Mouse (Mus musculus) embryonic facial prominence, embryonic 13.5 days (tissue): ENCODE measurements around the gene Nelfb. TPM values are rescaled to one million over a fixed set of nuclear protein-coding genes. Genes with fewer than 3 reads are reported as not detected.

Experiments
- ATAC-seq: fragments of 200-750 bp; cut with Nextera tagmentation; 2 replicates; pipeline ENCODE4 v1.8.0; 2017; ENCODE audit warnings: low read depth; ENCODE audit not compliant: insufficient number of reproducible peaks, insufficient read depth, low FRiP score, low TSS enrichment
- H3K27ac ChIP-seq: fragments of 300-500 bp; sonication (generic); 2 replicates; pipeline ENCODE4 v1.5.1; 2015; ENCODE audit warnings: moderate library complexity, mild to moderate bottlenecking, inconsistent platforms
- H3K27me3 ChIP-seq: fragments of 300-500 bp; sonication (generic); 2 replicates; pipeline ENCODE4 v1.6.1; 2015; ENCODE audit warnings: mild to moderate bottlenecking, inconsistent platforms
- H3K36me3 ChIP-seq: fragments of 300-500 bp; sonication (generic); 2 replicates; pipeline ENCODE4 v1.6.1; 2015; ENCODE audit warnings: mild to moderate bottlenecking, inconsistent platforms
- H3K4me1 ChIP-seq: fragments of 300-500 bp; sonication (generic); 2 replicates; pipeline ENCODE4 v1.6.1; 2015; ENCODE audit warnings: inconsistent platforms
- H3K4me2 ChIP-seq: fragments of 300-500 bp; sonication (generic); 2 replicates; pipeline ENCODE4 v1.6.1; 2015; ENCODE audit warnings: moderate library complexity, mild to moderate bottlenecking, inconsistent platforms
- H3K4me3 ChIP-seq: fragments of 300-500 bp; sonication (generic); 2 replicates; pipeline ENCODE4 v1.5.1; 2015; ENCODE audit warnings: mild to moderate bottlenecking, inconsistent platforms
- H3K9ac ChIP-seq: fragments of 300-500 bp; sonication (generic); 2 replicates; pipeline ENCODE4 v1.6.1; 2015; ENCODE audit warnings: mild to moderate bottlenecking, inconsistent platforms
- H3K9me3 ChIP-seq: fragments of 300-500 bp; sonication (generic); 2 replicates; pipeline ENCODE4 v1.6.1; 2016; ENCODE audit warnings: inconsistent platforms
- WGBS: fragments of 180-500 bp; shearing (Covaris S2); methylation state at CpG from one replicate; pipeline ENCODE4 v1.1.7; 2015; ENCODE audit warnings: mixed read lengths; 5-methylcytosine and 5-hydroxymethylcytosine counted together
- polyA plus RNA-seq: library from polyadenylated mRNA; unstranded; fragments of >200 nt; fragmentation: Nextera tagmentation; extraction: Ambion mirVana; gene quantifications from 2 replicates; pipeline ENCODE4 v1.2.1, GENCODE M21; 2015

The Nelfb gene
- polyA plus RNA-seq, 1 experiment from 2014 or later = 114 TPM

DNA sequence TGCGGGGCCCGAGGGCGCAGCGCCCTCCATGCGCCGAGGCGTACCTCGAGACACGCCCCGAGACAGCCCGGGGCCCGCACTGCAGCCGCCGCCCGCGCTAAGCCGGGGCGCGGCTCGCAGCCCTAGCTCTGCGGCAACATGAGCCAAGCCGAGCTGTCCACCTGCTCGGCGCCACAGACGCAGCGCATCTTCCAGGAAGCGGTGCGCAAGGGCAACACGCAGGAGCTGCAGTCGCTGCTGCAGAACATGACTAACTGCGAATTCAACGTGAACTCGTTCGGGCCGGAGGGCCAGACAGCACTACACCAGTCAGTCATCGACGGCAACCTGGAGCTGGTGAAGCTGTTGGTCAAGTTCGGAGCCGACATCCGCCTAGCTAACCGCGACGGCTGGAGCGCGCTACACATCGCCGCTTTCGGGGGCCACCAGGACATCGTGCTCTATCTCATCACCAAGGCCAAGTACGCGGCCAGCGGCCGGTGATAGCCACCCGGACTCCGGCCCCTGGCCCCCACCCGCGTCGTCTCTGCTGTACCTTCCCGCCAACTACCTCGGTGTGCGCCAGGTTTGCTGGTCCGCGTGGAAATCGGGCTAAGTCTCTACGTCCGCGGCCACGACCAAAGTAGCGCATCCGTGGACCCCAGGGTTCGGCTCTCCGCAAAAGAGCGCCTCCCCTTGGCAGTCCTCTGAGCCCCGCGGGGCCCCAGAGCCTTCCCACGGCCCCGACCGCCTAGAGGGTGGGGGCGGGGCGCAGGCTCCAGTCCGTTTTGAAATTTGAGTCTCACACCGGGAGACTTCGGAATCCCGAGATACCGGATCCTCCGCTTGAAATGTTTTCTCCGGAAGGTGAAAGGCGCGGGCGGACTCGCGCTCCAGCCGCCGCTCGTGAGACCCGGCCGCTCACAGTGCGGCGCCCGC, 30.1 kb downstream of the Nelfb start:
- ATAC-seq = peak; percentile 40; the same call in 1 of the 2 replicates
- WGBS = under 1% methylated on average over 98 of the region's 100 CpGs
- Histone ChIP-seq H3K9ac (peak overlapping the region; percentile 67), H3K4me1 (peaks cover 50% of the 10 kb centered on the region), H3K27me3 (peaks cover 96% of the 10 kb centered on the region), H3K4me2 (peak overlapping the region; percentile 87), H3K36me3 (no peaks in the 10 kb centered on the region), H3K4me3 (peak overlapping the region; percentile 58), H3K27ac (peak overlapping the region; percentile 81), H3K9me3 (no peaks in the 10 kb centered on the region)

DNA sequence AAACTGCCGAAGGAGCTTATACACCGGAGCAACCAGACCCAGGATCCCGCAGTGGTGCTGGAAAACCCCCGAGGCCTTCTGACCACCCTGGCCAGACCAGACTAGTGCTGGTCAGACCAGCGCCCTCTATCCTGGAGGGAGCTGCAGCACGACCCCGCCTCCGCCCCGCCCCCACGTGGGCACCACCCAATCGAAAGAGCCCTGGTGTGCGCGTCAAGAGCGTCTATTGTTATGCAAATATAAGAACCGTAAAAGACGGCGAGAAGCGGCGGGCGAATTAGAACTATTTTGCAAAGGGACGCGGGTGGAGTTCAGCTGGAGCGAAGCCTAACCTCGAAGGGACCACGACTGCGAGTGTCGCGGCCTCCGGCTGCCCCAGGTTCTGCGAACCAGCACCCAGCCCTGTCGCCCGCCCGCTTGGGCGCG, 30.8 kb downstream of the Nelfb start, which contains the start of gene Nrarp:
TSS of gene Nrarp (plus strand) at position 281 of the 426 bp plus-strand sequence.
- Histone ChIP-seq H3K4me2 (peak within 1 kb of the TSS; percentile 87), H3K36me3 (no peaks in the 10 kb centered on the region), H3K4me1 (peaks cover 49% of the 10 kb centered on the region), H3K9ac (peak within 1 kb of the TSS; percentile 67), H3K9me3 (no peaks in the 10 kb centered on the region), H3K27ac (peak within 1 kb of the TSS; percentile 81), H3K4me3 (peak within 1 kb of the TSS; percentile 58), H3K27me3 (peaks cover 100% of the 10 kb centered on the region)
- ATAC-seq = peak; percentile 68
- WGBS = under 1% methylated on average over 35 of the region's 35 CpGs

DNA sequence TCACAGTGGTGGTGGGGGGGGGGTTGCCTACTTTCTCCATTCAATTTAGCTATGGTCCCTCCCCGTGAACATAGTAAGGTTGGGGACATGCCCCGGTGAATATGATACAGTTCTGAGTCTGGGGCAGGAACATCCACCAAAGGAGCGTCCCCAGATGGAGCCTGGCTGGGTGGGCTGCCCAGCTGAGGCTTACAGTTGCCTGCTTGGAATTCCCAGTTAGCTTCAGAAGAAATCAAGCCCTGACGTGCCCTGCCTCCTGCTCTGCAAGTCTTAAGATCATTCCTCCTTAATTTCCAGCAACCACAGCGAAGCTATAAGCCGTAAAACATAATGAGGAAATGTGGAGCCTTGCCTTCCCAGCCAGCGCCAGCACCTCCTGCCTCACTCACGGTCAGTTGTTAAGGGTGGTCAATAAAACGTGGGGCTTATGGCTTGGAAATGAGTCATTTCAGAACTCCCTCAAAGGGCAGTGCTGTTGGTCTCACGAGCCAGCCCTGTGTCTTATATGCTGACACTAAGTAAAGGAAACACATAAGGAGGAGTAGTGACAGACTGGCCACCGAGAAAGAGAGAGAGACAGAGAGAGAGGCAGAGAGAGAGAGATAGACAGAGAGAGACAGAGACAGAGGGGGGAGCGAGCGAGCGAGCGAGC, 31.6 kb downstream of the Nelfb start:
- peaks cover 92% of the 10 kb centered on the region for H3K27me3 ChIP-seq
- H3K4me1 ChIP-seq = peaks cover 46% of the 10 kb centered on the region
- peak overlapping the region; percentile 58 for H3K4me3 ChIP-seq
- WGBS = 42% methylated on average over 15 of the region's 15 CpGs
- H3K36me3 ChIP-seq = no peaks in the 10 kb centered on the region
- peak overlapping the region; percentile 44; the same call in 1 of the 2 replicates for H3K27ac ChIP-seq
- peak overlapping the region; percentile 87 for H3K4me2 ChIP-seq
- H3K9ac ChIP-seq = 0 out of 2 replicates have a peak overlapping the region, but pooled peaks have one; percentile 54
- no peaks in the 10 kb centered on the region for H3K9me3 ChIP-seq
- no peak for ATAC-seq

GRCm38 (mm10) chr2:25178285-25178972, 32.9 kb downstream of the Nelfb start:
- Histone ChIP-seq H3K4me3 (no peak overlapping the region), H3K4me2 (0 out of 2 replicates have a peak overlapping the region, but pooled peaks have one; percentile 9), H3K27ac (peak overlapping the region; percentile 62), H3K4me1 (peaks cover 44% of the 10 kb centered on the region), H3K27me3 (peaks cover 80% of the 10 kb centered on the region), H3K9me3 (no peaks in the 10 kb centered on the region), H3K9ac (0 out of 2 replicates have a peak overlapping the region, but pooled peaks have one; percentile 21), H3K36me3 (no peaks in the 10 kb centered on the region)
- no peak for ATAC-seq
- WGBS = 18% methylated on average over 10 of the region's 10 CpGs

DNA sequence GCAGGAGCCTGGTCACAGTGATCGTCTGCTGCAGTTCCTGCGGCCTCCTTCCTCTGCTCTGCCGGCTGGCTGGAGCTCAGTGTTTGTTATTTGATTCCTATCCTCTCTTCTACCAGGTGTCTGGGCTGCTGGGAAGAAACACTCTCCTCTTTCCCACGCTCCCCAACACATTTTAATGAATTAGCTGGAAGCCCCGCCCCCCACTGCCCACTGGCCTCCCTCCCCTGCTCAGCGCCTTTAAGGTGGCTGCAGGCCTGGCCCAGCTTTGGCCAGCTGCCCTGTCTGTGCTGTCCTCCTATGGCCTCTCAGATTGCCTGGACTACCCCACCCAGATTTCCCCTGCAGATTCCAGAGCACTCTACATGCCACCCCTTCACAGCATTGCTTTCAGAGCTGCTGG, 33.6 kb downstream of the Nelfb start:
- Histone ChIP-seq H3K27me3 (peaks cover 72% of the 10 kb centered on the region), H3K4me2 (0 out of 2 replicates have a peak overlapping the region, but pooled peaks have one; percentile 9), H3K27ac (peak overlapping the region; percentile 62), H3K9ac (0 out of 2 replicates have a peak overlapping the region, but pooled peaks have one; percentile 1), H3K36me3 (no peaks in the 10 kb centered on the region), H3K9me3 (no peaks in the 10 kb centered on the region), H3K4me1 (peaks cover 45% of the 10 kb centered on the region), H3K4me3 (no peak overlapping the region)
- ATAC-seq = no peak
- WGBS = 8% methylated on average over 6 of the region's 6 CpGs

DNA sequence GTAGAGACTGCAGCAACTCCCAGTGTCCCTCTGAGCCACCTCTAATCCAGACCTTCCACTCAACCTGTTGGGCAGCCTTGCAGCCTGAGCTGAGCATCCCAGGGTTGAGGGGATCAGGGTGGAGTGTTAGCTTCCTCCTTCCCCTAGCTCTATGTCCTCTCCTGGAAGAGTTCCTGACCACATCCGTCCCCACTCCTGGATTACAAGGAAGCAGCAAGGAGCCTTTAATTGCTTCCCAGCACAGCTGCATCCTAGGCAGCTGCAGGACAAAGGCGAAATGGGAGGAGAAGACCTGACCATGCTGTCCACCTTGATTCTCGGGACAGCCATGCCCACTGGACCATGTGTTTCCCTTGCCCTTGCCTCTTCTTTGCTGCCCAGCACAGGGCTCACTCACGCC, 34.2 kb downstream of the Nelfb start:
- Histone ChIP-seq H3K9me3 (no peaks in the 10 kb centered on the region), H3K27me3 (peaks cover 66% of the 10 kb centered on the region), H3K4me1 (peaks cover 45% of the 10 kb centered on the region), H3K4me2 (no peak overlapping the region), H3K9ac (0 out of 2 replicates have a peak overlapping the region, but pooled peaks have one; percentile 1), H3K27ac (peak overlapping the region; percentile 44; the same call in 1 of the 2 replicates), H3K4me3 (no peak overlapping the region), H3K36me3 (no peaks in the 10 kb centered on the region)
- ATAC-seq = no peak
- 38% methylated on average over 4 of the region's 4 CpGs for WGBS

- Histone ChIP-seq H3K4me3 (no peak overlapping the region), H3K4me2 (no peak overlapping the region), H3K9ac (no peak overlapping the region), H3K27ac (peak overlapping the region; percentile 44; the same call in 1 of the 2 replicates), H3K9me3 (no peaks in the 10 kb centered on the region), H3K36me3 (no peaks in the 10 kb centered on the region), H3K27me3 (peaks cover 61% of the 10 kb centered on the region), H3K4me1 (peaks cover 43% of the 10 kb centered on the region)
- ATAC-seq = no peak
- WGBS = 59% methylated on average over 6 of the region's 6 CpGs
These were observed 34.7 kb downstream of the Nelfb start for GRCm38 (mm10) chr2:25176573-25176972.

- 82% methylated on average over 4 of the region's 4 CpGs for WGBS
- H3K4me2 ChIP-seq = no peak overlapping the region
- H3K4me1 ChIP-seq = peaks cover 34% of the 10 kb centered on the region
- H3K27ac ChIP-seq = no peak overlapping the region
- H3K27me3 ChIP-seq = peaks cover 52% of the 10 kb centered on the region
- H3K9me3 ChIP-seq = no peaks in the 10 kb centered on the region
- H3K9ac ChIP-seq = no peak overlapping the region
- H3K4me3 ChIP-seq = no peak overlapping the region
- H3K36me3 ChIP-seq = no peaks in the 10 kb centered on the region
- no peak for ATAC-seq
These were observed 35.6 kb downstream of the Nelfb start for GRCm38 (mm10) chr2:25175690-25176078.

DNA sequence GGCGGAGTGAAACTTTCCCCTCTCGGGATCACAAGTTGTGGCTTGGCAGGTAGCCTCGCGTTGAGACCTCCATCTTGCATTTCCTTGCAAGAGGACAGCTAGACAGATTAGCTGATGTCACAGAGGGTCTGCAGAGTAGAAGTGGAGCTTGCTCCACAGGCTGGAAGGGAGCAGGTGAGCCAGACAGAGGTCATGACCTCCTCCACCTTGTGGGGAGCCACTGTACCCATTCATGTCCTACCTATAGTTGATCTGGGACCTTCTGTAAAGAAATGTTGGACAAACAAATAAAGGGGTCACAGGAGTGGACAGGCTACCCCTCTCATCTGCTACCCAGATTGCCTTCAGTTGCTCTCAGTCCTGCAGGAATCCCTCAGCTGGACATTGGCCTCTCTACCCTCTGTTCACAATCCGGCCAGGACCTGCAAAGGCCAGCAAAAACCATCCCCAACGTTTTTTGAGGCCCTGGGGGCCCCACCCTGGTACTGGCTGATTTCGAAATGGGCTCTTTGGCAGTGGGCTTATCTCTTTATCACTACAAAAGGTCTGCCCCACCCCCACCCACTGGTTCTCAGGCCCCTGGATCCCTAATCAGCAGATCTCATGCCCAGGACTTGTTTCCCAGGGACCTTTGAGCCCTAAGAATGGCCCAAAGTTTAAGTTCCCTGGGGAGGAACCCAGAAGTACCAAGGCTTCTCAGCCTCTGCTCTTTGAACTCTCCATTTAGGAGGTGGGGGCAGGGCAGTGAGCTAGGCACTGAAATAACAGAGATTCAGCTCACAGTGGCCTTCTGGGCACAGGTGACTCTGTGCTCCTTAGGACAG, 36.2 kb downstream of the Nelfb start:
- WGBS = 52% methylated on average over 7 of the region's 7 CpGs
- no peak for ATAC-seq
- peaks cover 30% of the 10 kb centered on the region for H3K4me1 ChIP-seq
- H3K9ac ChIP-seq = no peak overlapping the region
- H3K9me3 ChIP-seq = no peaks in the 10 kb centered on the region
- no peak overlapping the region for H3K4me3 ChIP-seq
- no peaks in the 10 kb centered on the region for H3K36me3 ChIP-seq
- no peak overlapping the region for H3K27ac ChIP-seq
- H3K27me3 ChIP-seq = peaks cover 46% of the 10 kb centered on the region
- no peak overlapping the region for H3K4me2 ChIP-seq

DNA sequence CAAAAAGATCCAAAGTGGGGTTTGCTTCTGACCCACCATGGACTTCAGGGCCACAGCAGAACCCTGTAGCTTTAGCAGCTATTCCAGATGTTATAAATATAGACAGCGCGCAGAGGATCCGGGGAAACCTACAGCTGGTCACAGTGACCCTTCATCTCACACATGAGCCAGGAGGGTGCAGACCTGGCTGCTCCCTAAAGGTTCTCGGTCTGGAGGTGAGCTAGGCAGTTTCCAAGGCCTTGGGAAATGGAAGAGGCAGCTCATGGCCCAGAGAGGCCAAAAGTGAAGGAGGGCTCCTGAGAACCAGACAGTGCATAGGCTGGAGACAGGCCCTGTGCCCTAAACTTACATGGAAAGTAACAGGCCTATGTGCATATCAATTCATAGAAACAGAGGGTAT, 37.5 kb downstream of the Nelfb start:
- peaks cover 34% of the 10 kb centered on the region for H3K4me1 ChIP-seq
- no peak for ATAC-seq
- H3K27me3 ChIP-seq = peaks cover 34% of the 10 kb centered on the region
- no peak overlapping the region for H3K4me2 ChIP-seq
- no peak overlapping the region for H3K9ac ChIP-seq
- no peaks in the 10 kb centered on the region for H3K36me3 ChIP-seq
- H3K9me3 ChIP-seq = no peaks in the 10 kb centered on the region
- H3K27ac ChIP-seq = no peak overlapping the region
- H3K4me3 ChIP-seq = no peak overlapping the region
- WGBS = 89% methylated on average over 4 of the region's 4 CpGs
